Comparison of ENCODE assay signal across 16 mouse cellular contexts in the genomic region with DNA sequence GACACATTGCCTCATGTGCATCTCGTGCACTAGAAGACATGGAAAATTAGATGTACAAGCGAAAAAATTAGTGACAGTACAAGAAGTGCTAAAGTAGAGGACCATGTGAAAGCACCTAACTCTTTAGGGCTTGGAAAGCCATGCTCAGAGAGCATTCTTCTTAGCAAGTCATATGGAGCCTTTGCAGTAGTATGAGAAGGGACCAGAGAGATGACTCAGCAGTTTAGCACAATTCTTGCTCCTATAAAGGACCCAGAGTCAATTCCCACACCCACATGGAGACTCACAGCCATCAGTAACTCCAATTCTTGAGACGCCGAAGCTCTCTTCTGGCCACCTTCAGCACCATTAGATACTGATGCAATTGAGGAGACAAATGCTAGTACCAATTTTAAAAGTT.
"Had no signal": no experiment of that assay in that cellular context is flagged by ENCODE, and none has a peak within 500 bp of the region (broad histone marks: within the 10 kb centered on the region; RNA-seq: fewer than 3 reads in every experiment).

No protein-coding gene starts in this region.

- H3K9me3 ChIP-seq: lung, embryonic 15.5 days; megakaryocyte, embryonic 14.5 days; midbrain, embryonic 13.5 days; midbrain, embryonic 15.5 days; neural tube, embryonic 12.5 days; stomach, embryonic 15.5 days had no signal

- H3K9ac ChIP-seq: lung, embryonic 15.5 days; midbrain, embryonic 13.5 days; midbrain, embryonic 15.5 days; neural tube, embryonic 12.5 days; stomach, embryonic 15.5 days had no signal

- DNase-seq: lung, adult 2 months; lung, postnatal 14 days; lung, postnatal 36 days; right cerebral cortex, postnatal 14 days; thymus, adult 2 months; thymus, postnatal 25 days; thymus, postnatal 4 days had no signal

- H3K4me1 ChIP-seq: lung, embryonic 15.5 days; midbrain, embryonic 13.5 days; midbrain, embryonic 15.5 days; neural tube, embryonic 12.5 days; stomach, embryonic 15.5 days had no signal

- H3K27ac ChIP-seq: lung, embryonic 15.5 days; macrophage; midbrain, embryonic 13.5 days; midbrain, embryonic 15.5 days; neural tube, embryonic 12.5 days; stomach, embryonic 15.5 days; stomach, postnatal 0 days had no signal

- H3K4me2 ChIP-seq: lung, embryonic 15.5 days; midbrain, embryonic 13.5 days; midbrain, embryonic 15.5 days; neural tube, embryonic 12.5 days; stomach, embryonic 15.5 days had no signal

- H3K4me3 ChIP-seq: lung, embryonic 15.5 days; megakaryocyte, embryonic 14.5 days; midbrain, embryonic 13.5 days; midbrain, embryonic 15.5 days; neural tube, embryonic 12.5 days; stomach, embryonic 15.5 days had no signal

- ATAC-seq: lung, postnatal 0 days; midbrain, embryonic 13.5 days; midbrain, embryonic 15.5 days had no signal

- H3K27me3 ChIP-seq: lung, embryonic 15.5 days; megakaryocyte, embryonic 14.5 days; midbrain, embryonic 13.5 days; midbrain, embryonic 15.5 days; neural tube, embryonic 12.5 days; stomach, embryonic 15.5 days had no signal

- H3K36me3 ChIP-seq: lung, embryonic 15.5 days; midbrain, embryonic 13.5 days; midbrain, embryonic 15.5 days; neural tube, embryonic 12.5 days; stomach, embryonic 15.5 days had no signal
